Mouse (Mus musculus): ENCODE results near the gene Ebf1.
"Not testable (repeated sequence)": the region's sequence is repeated elsewhere in the genome, so short reads cannot be mapped to it uniquely, and the experiment has no call there.

Ebf1 gene

GRCm38 (mm10) chr11:44616788-44617712 lies at the start of gene Ebf1:
Gene Ebf1 (plus strand): TSS chr11:44617317.
- DNase-seq (ENCODE audit: low spot score in 2 of 2): peak; percentile 97

- not testable (repeated sequence) for DNase-seq (ENCODE audit: low spot score in 2 of 2)
Observed at GRCm38 (mm10) chr11:44570336-44570735, 46.8 kb upstream of the Ebf1 start.

- DNase-seq (ENCODE audit: low spot score in 2 of 2): no peak
Observed at GRCm38 (mm10) chr11:44572781-44573180, 44.3 kb upstream of the Ebf1 start.

GRCm38 (mm10) chr11:44573396-44573795 lies 43.7 kb upstream of the Ebf1 start:
- DNase-seq (ENCODE audit: low spot score in 2 of 2): no peak

- no peak for DNase-seq (ENCODE audit: low spot score in 2 of 2)
Observed at GRCm38 (mm10) chr11:44574391-44574790, 42.7 kb upstream of the Ebf1 start.

- peak in 1 of 2 experiments; percentile 20 for DNase-seq (ENCODE audit: low spot score in 2 of 2)
Observed at GRCm38 (mm10) chr11:44574820-44575219, 42.3 kb upstream of the Ebf1 start.

GRCm38 (mm10) chr11:44577911-44578310 lies 39.2 kb upstream of the Ebf1 start:
- DNase-seq (ENCODE audit: low spot score in 2 of 2): no peak

GRCm38 (mm10) chr11:44581277-44581683 lies 35.8 kb upstream of the Ebf1 start:
- DNase-seq (ENCODE audit: low spot score in 2 of 2): peak; percentile 46 to 47

GRCm38 (mm10) chr11:44586047-44586696 lies 30.9 kb upstream of the Ebf1 start:
- peak; percentile 24 to 73 for DNase-seq (ENCODE audit: low spot score in 2 of 2)

- no peak for DNase-seq (ENCODE audit: low spot score in 2 of 2)
Observed at GRCm38 (mm10) chr11:44593016-44593415, 24.1 kb upstream of the Ebf1 start.

- no peak for DNase-seq (ENCODE audit: low spot score in 2 of 2)
Observed at GRCm38 (mm10) chr11:44594768-44595167, 22.3 kb upstream of the Ebf1 start.

- DNase-seq (ENCODE audit: low spot score in 2 of 2): no peak
Observed at GRCm38 (mm10) chr11:44606881-44607280, 10.2 kb upstream of the Ebf1 start.

GRCm38 (mm10) chr11:44608646-44609045 lies 8.5 kb upstream of the Ebf1 start:
- DNase-seq (ENCODE audit: low spot score in 2 of 2): no peak

GRCm38 (mm10) chr11:44610971-44611781 lies 5.9 kb upstream of the Ebf1 start:
- peak; percentile 70 to 83 for DNase-seq (ENCODE audit: low spot score in 2 of 2)

GRCm38 (mm10) chr11:44612156-44612555 lies 5.0 kb upstream of the Ebf1 start:
- no peak for DNase-seq (ENCODE audit: low spot score in 2 of 2)

- DNase-seq (ENCODE audit: low spot score in 2 of 2): peak; percentile 46 to 55
Observed at GRCm38 (mm10) chr11:44612681-44613410, 4.3 kb upstream of the Ebf1 start.

GRCm38 (mm10) chr11:44613411-44614180 lies 3.5 kb upstream of the Ebf1 start:
- DNase-seq (ENCODE audit: low spot score in 2 of 2): peak in 1 of 2 experiments; percentile 39

- peak in 1 of 2 experiments; percentile 29 for DNase-seq (ENCODE audit: low spot score in 2 of 2)
Observed at GRCm38 (mm10) chr11:44616078-44616787, 884 bp upstream of the Ebf1 start.

GRCm38 (mm10) chr11:44617734-44618586 lies 843 bp downstream of the Ebf1 start:
- peak; percentile 48 to 52 for DNase-seq (ENCODE audit: low spot score in 2 of 2)
